Comparison of ENCODE assay signal across 25 mouse cellular contexts in the genomic region with DNA sequence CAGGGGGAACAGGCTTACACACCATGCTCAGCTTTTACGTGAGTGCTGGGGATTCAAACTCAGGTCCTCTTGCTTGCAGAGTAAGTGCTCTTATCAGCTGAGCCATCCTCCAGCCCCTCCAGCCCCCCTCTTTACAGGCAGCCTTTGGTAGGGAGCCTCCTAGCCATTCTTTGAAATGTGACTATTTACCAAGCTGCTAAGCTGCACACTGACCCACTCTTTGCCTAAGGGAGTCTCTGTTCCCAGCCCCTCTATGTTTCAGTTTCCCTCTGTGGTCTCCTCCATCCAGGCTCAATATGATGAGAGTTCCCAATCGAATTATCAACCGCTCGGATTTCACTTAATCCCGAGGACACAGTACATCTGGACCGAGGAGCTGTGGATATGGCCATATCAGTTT.
DNase-seq lines count a peak whose midpoint lies in the region; ATAC-seq and TF ChIP-seq lines count a peak whose summit lies in the region.
"Had no signal": no experiment of that assay in that cellular context is flagged by ENCODE, and none has a peak within 500 bp of the region (broad histone marks: within the 10 kb centered on the region; RNA-seq: fewer than 3 reads in every experiment).

No protein-coding gene starts in this region.

- no peak for TF ChIP-seq CTCF in layer of hippocampus, adult 2 months (conservative IDR thresholded peaks at IDR 0.05)
- TF ChIP-seq CTCF in forebrain, postnatal 0 days (IDR thresholded peaks at IDR 0.05; ENCODE audit: low read depth): no peak

- H3K4me1 ChIP-seq in forebrain, embryonic 11.5 days (replicated peaks; ENCODE audit: control insufficient read depth, insufficient read depth, low read length): no peaks in the 10 kb centered on the region
- peaks cover 9% of the 10 kb centered on the region for H3K4me1 ChIP-seq in forebrain, embryonic 15.5 days
- 0 out of 2 replicates have a peak, but pooled peaks cover 3% of the 10 kb centered on the region for H3K4me1 ChIP-seq in forebrain, postnatal 0 days (ENCODE audit: insufficient read depth)
- H3K4me1 ChIP-seq in midbrain, embryonic 16.5 days (ENCODE audit: control insufficient read depth, insufficient read depth, low read length): 0 out of 2 replicates have a peak, but pooled peaks cover 4% of the 10 kb centered on the region
- H3K4me1 ChIP-seq: heart, embryonic 10.5 days; heart, embryonic 15.5 days; limb, embryonic 13.5 days had no signal

- 31% methylated on average over 6 of the region's 6 CpGs for WGBS in forebrain, embryonic 11.5 days
- 31% methylated on average over 6 of the region's 6 CpGs for WGBS in forebrain, embryonic 15.5 days
- WGBS in forebrain, postnatal 0 days: 47% methylated on average over 6 of the region's 6 CpGs
- 20% methylated on average over 6 of the region's 6 CpGs for WGBS in midbrain, embryonic 16.5 days

- no peak overlapping the region for H3K27ac ChIP-seq in forebrain, embryonic 11.5 days (ENCODE audit: low read depth, low read length)
- H3K27ac ChIP-seq in forebrain, embryonic 15.5 days (replicated peaks): no peak overlapping the region
- 0 out of 2 replicates have a peak overlapping the region, but pooled peaks have one; percentile 39 for H3K27ac ChIP-seq in layer of hippocampus, adult 2 months
- H3K27ac ChIP-seq in forebrain, postnatal 0 days (ENCODE audit: low read depth, low read length): no peak overlapping the region
- peak overlapping the region; percentile 35; the same call in 1 of the 2 replicates for H3K27ac ChIP-seq in midbrain, embryonic 16.5 days (ENCODE audit: low read length)
- H3K27ac ChIP-seq: heart, embryonic 10.5 days; heart, embryonic 15.5 days; limb, embryonic 13.5 days had no signal

- no peaks in the 10 kb centered on the region for H3K27me3 ChIP-seq in forebrain, embryonic 11.5 days (ENCODE audit: control insufficient read depth, insufficient read depth, low read length)
- no peaks in the 10 kb centered on the region for H3K27me3 ChIP-seq in forebrain, embryonic 15.5 days
- no peaks in the 10 kb centered on the region for H3K27me3 ChIP-seq in forebrain, postnatal 0 days (ENCODE audit: insufficient read depth, low read length)
- no peaks in the 10 kb centered on the region for H3K27me3 ChIP-seq in midbrain, embryonic 16.5 days (ENCODE audit: control insufficient read depth, insufficient read depth, low read depth, low read length)
- H3K27me3 ChIP-seq: CH12.LX; heart, embryonic 15.5 days; limb, embryonic 13.5 days had no signal

- no peak overlapping the region for H3K4me2 ChIP-seq in forebrain, embryonic 11.5 days (ENCODE audit: low read depth, low read length, severe bottlenecking)
- H3K4me2 ChIP-seq in forebrain, embryonic 15.5 days (replicated peaks): no peak overlapping the region
- no peak overlapping the region for H3K4me2 ChIP-seq in forebrain, postnatal 0 days (ENCODE audit: low read depth)
- no peak overlapping the region for H3K4me2 ChIP-seq in midbrain, embryonic 16.5 days (ENCODE audit: low read length)
- H3K4me2 ChIP-seq: heart, embryonic 15.5 days; limb, embryonic 13.5 days; liver, embryonic 11.5 days had no signal

- no peak for DNase-seq in forebrain, embryonic 11.5 days (ENCODE audit: low spot score)
- no peak for DNase-seq in layer of hippocampus, adult 2 months (ENCODE audit: low spot score in 2 of 2)
- DNase-seq in layer of hippocampus, postnatal 14 days (ENCODE audit: low spot score in 2 of 2): no peak
- no peak for DNase-seq in forebrain, postnatal 0 days
- no peak for DNase-seq in kidney, adult 8-10 months
- no peak for DNase-seq in Muller cell, postnatal 12 days (ENCODE audit: inconsistent ontology term)
- DNase-seq: adrenal gland, adult 8-10 months; cerebellum, adult 11 months; cerebellum, adult 9-10 months; cerebellum, postnatal 36 days; gastrocnemius, postnatal 14 days; heart, postnatal 36 days; kidney, adult 9 months; lung, postnatal 36 days; right cerebral cortex, adult 18-20 months; spleen, adult 18-20 months; thymus, postnatal 25 days had no signal

- no peaks in the 10 kb centered on the region for H3K9me3 ChIP-seq in forebrain, embryonic 11.5 days (ENCODE audit: control insufficient read depth, low read length)
- H3K9me3 ChIP-seq in forebrain, embryonic 15.5 days: no peaks in the 10 kb centered on the region
- no peaks in the 10 kb centered on the region for H3K9me3 ChIP-seq in forebrain, postnatal 0 days (ENCODE audit: low read length)
- no peaks in the 10 kb centered on the region for H3K9me3 ChIP-seq in midbrain, embryonic 16.5 days (replicated peaks; ENCODE audit: control insufficient read depth, low read length, poor library complexity, severe bottlenecking)
- H3K9me3 ChIP-seq: heart, embryonic 10.5 days; heart, embryonic 15.5 days; limb, embryonic 13.5 days had no signal

- peak; percentile 67; the same call in 1 of the 2 replicates for ATAC-seq in forebrain, embryonic 11.5 days (replicated peaks; ENCODE audit: low FRiP score)
- ATAC-seq in forebrain, embryonic 15.5 days (replicated peaks): no peak; the same call in 1 of the 2 replicates
- 0 out of 2 replicates have a peak, but pooled peaks have one; percentile 14 for ATAC-seq in forebrain, postnatal 0 days
- ATAC-seq in midbrain, embryonic 16.5 days: peak; percentile 53
- ATAC-seq: intestine, embryonic 16.5 days had no signal

- H3K4me3 ChIP-seq in forebrain, embryonic 11.5 days (ENCODE audit: low read depth, low read length): no peak overlapping the region
- H3K4me3 ChIP-seq in forebrain, embryonic 15.5 days: no peak overlapping the region
- H3K4me3 ChIP-seq in layer of hippocampus, adult 2 months: no peak overlapping the region
- no peak overlapping the region for H3K4me3 ChIP-seq in forebrain, postnatal 0 days (ENCODE audit: low read depth, low read length)
- H3K4me3 ChIP-seq in midbrain, embryonic 16.5 days (ENCODE audit: low read depth, low read length): no peak overlapping the region
- H3K4me3 ChIP-seq: heart, embryonic 10.5 days; heart, embryonic 15.5 days; limb, embryonic 13.5 days had no signal

- no peak overlapping the region for H3K9ac ChIP-seq in forebrain, embryonic 11.5 days (ENCODE audit: low read length)
- no peak overlapping the region for H3K9ac ChIP-seq in forebrain, embryonic 15.5 days (replicated peaks)
- H3K9ac ChIP-seq in forebrain, postnatal 0 days: no peak overlapping the region
- H3K9ac ChIP-seq in midbrain, embryonic 16.5 days (ENCODE audit: low read depth, low read length): no peak overlapping the region
- H3K9ac ChIP-seq: heart, embryonic 15.5 days; limb, embryonic 13.5 days had no signal

- H3K36me3 ChIP-seq in forebrain, embryonic 11.5 days (ENCODE audit: control insufficient read depth, insufficient read depth, low read length): no peaks in the 10 kb centered on the region
- H3K36me3 ChIP-seq in forebrain, embryonic 15.5 days: no peaks in the 10 kb centered on the region
- no peaks in the 10 kb centered on the region for H3K36me3 ChIP-seq in forebrain, postnatal 0 days (ENCODE audit: insufficient read depth)
- H3K36me3 ChIP-seq in midbrain, embryonic 16.5 days (ENCODE audit: control insufficient read depth, insufficient read depth, low read length): no peaks in the 10 kb centered on the region
- H3K36me3 ChIP-seq: heart, embryonic 10.5 days; heart, embryonic 15.5 days; limb, embryonic 13.5 days had no signal

Comparison
In these comparisons a context has a peak if more than half of its experiments do, and no peak if none do; other contexts are left out.
1. H3K27ac ChIP-seq: peak in layer of hippocampus, adult 2 months (single experiment) and midbrain, embryonic 16.5 days (single experiment); none in forebrain, embryonic 11.5 days (single experiment), forebrain, embryonic 15.5 days (single experiment) and forebrain, postnatal 0 days (single experiment).